Mouse (Mus musculus) T-helper 2 cell (primary cell): ENCODE measurements around the gene Calcoco2.

Experiments
- in situ Hi-C: fragments of 300-600 bp; cut with MboI, MseI; formaldehyde crosslinking; loops from one replicate; pipeline ENCODE4 v1.15.1; 2025; ENCODE audit warnings: high pct_unique_total_duplicates

Gene Calcoco2

GRCm38 (mm10) chr11:96080736-96081135 lies 31.0 kb downstream of the Calcoco2 start:
- in situ Hi-C loops = no loop called here

GRCm38 (mm10) chr11:96076221-96077105 lies 35.3 kb downstream of the Calcoco2 start:
- in situ Hi-C loops = no loop called here

- in situ Hi-C loops = no loop called here
Measured at GRCm38 (mm10) chr11:96075509-96076220, 36.1 kb downstream of the Calcoco2 start, which contains the start of gene Atp5g1. Atp5g1 (minus strand) TSS chr11:96075670.

GRCm38 (mm10) chr11:96075177-96075508 lies 36.6 kb downstream of the Calcoco2 start:
- in situ Hi-C loops = no loop called here

- in situ Hi-C loops = no loop called here
Measured at GRCm38 (mm10) chr11:96074351-96075176, 37.2 kb downstream of the Calcoco2 start.

GRCm38 (mm10) chr11:96073295-96073993 lies 38.3 kb downstream of the Calcoco2 start:
- in situ Hi-C loops = no loop called here

- in situ Hi-C loops = no loop called here
Measured at GRCm38 (mm10) chr11:96071013-96071412, 40.8 kb downstream of the Calcoco2 start.

- in situ Hi-C loops = no loop called here
Measured at GRCm38 (mm10) chr11:96070353-96070752, 41.4 kb downstream of the Calcoco2 start.

- in situ Hi-C loops = no loop called here
Measured at GRCm38 (mm10) chr11:96068231-96068630, 43.5 kb downstream of the Calcoco2 start.

- in situ Hi-C loops = no loop called here
Measured at GRCm38 (mm10) chr11:96065215-96065911, 46.4 kb downstream of the Calcoco2 start, which contains the start of gene Ube2z. Ube2z (minus strand) TSS chr11:96065388.

GRCm38 (mm10) chr11:96064521-96065214 lies 47.1 kb downstream of the Calcoco2 start:
- in situ Hi-C loops = no loop called here

GRCm38 (mm10) chr11:96058309-96058708 lies 53.5 kb downstream of the Calcoco2 start:
- in situ Hi-C loops = no loop called here

- in situ Hi-C loops = no loop called here
Measured at GRCm38 (mm10) chr11:96050854-96051253, 60.9 kb downstream of the Calcoco2 start.

- in situ Hi-C loops = no loop called here
Measured at GRCm38 (mm10) chr11:96049939-96050338, 61.8 kb downstream of the Calcoco2 start.
